Mouse (Mus musculus) gastrocnemius, postnatal 25 days (tissue): ENCODE measurements around the gene Azgp1. TPM values are rescaled to one million over a fixed set of nuclear protein-coding genes. Genes with fewer than 3 reads are reported as not detected.

Experiments
- total RNA-seq, 2 experiments: library from RNA; stranded (reverse); gene quantifications; 1 replicate in 1 of 2; 2 replicates in 1 of 2; pipeline ENCODE4 v1.2.3; 2021

The Azgp1 gene
- total RNA-seq, 2 experiments from 2014 or later, result not detected

Other genes with a start within 250 kb of the Azgp1 start
- under 1 TPM; 0.10 to 0.35 TPM for gene Nyap1, start 239.9 kb upstream of the Azgp1 start, total RNA-seq
- 10 to 100 TPM; 57.8 to 59.1 TPM for gene Tsc22d4, start 235.8 kb upstream of the Azgp1 start, total RNA-seq
- 1 to 10 TPM; 7.1 to 8.9 TPM for gene Ppp1r35, start 202.7 kb upstream of the Azgp1 start, total RNA-seq
- gene Mepce, start 193.9 kb upstream of the Azgp1 start, total RNA-seq, result 10 to 100 TPM; 14.7 to 20.1 TPM
- gene Zcwpw1, start 193.7 kb upstream of the Azgp1 start, total RNA-seq, result under 1 TPM in 1 of 2 experiments, not detected in 1; 0.35 TPM
- gene Pilra, start 145.2 kb upstream of the Azgp1 start, total RNA-seq, result under 1 TPM; 0.13 to 0.40 TPM
- gene Pilrb1, start 123.4 kb upstream of the Azgp1 start, total RNA-seq, result under 1 TPM in 1 of 2 experiments, not detected in 1; 0.88 TPM
- under 1 TPM; 0.28 to 0.54 TPM for gene Pilrb2, start 109.7 kb upstream of the Azgp1 start, total RNA-seq
- under 1 TPM in 1 of 2 experiments, not detected in 1; 0.08 TPM for gene Cyp3a13, start 59.9 kb upstream of the Azgp1 start, total RNA-seq
- 1 to 10 TPM; 1.2 to 1.6 TPM for gene Gjc3, start 18.4 kb upstream of the Azgp1 start, total RNA-seq
- gene Smok3a, start 39.7 kb downstream of the Azgp1 start, total RNA-seq, result not detected
- gene Smok3b, start 39.9 kb downstream of the Azgp1 start, total RNA-seq, result not detected
- gene Smok3c, start 71.7 kb downstream of the Azgp1 start, total RNA-seq, result not detected
- gene Zkscan1, start 103.6 kb downstream of the Azgp1 start, total RNA-seq, result 1 to 10 TPM; 8.4 to 9.1 TPM
- gene Zscan21, start 135.4 kb downstream of the Azgp1 start, total RNA-seq, result 10 to 100 TPM; 11.0 to 11.9 TPM
- gene Zfp113, start 174.2 kb downstream of the Azgp1 start, total RNA-seq, result 1 to 10 TPM; 4.0 to 4.4 TPM
- 10 to 100 TPM; 93.9 to 95.7 TPM for gene Cops6, start 179.6 kb downstream of the Azgp1 start, total RNA-seq
- 1 to 10 TPM; 5.8 to 7.8 TPM for gene Ap4m1, start 190.5 kb downstream of the Azgp1 start, total RNA-seq
- 10 to 100 TPM in 1 of 2 experiments, 1 to 10 TPM in 1; 8.9 to 10.3 TPM for gene Mcm7, start 190.9 kb downstream of the Azgp1 start, total RNA-seq
- gene Taf6, start 205.9 kb downstream of the Azgp1 start, total RNA-seq, result 10 to 100 TPM; 27.0 to 29.6 TPM
- gene Cnpy4, start 206.0 kb downstream of the Azgp1 start, total RNA-seq, result 1 to 10 TPM; 3.5 to 5.8 TPM
- gene Mblac1, start 212.8 kb downstream of the Azgp1 start, total RNA-seq, result 1 to 10 TPM; 1.6 to 2.1 TPM
- under 1 TPM; 0.40 to 0.54 TPM for gene Nxpe5, start 244.4 kb downstream of the Azgp1 start, total RNA-seq